Mouse (Mus musculus): Measurements from ENCODE around the gene Wwox.

DNA sequence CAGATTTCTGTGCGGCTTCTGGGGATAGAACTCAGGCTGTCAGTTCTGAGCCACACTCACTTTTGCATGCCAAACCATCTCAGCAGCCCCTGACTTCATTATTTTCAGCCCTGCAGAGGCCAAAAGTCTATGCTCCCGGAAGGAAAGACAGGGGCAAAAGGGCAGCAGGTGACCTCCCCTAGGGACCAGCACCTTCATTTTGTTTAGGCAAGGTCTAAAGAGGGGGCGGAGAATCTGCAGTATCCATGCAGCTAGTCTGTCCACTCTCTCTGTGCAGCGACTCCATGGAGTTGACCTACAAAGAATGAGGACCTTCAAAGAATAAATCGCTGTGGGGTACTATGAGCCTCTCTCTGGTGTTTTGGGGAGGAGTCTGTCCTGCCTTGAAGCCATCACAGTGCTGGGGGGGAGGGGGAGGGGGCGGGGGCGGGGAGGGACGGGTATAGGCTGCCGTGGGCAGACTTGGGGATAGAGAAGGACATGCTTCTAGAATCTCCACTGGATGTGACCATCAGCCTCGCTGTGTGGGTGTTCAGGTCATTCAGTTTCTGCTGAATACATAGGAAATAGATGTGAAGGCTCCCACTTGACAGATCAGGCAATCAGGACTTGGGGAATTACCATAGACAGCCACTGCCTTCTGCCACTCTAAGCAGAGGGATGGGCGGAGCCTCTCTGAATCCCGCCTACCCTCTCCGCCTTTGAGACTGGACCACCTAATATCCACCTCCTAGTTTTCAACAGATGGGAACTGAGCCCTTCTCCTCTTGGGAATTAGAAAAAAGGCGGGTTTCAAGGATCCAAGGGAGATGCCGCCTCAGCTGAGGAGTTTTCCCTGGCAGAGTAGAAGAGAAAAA lies 410.8 kb downstream of the Wwox start:
- TF ChIP-seq CTCF (IDR thresholded peaks at IDR 0.05; ENCODE audit: low read depth) (no peak), EP300 (IDR thresholded peaks at IDR 0.05; ENCODE audit: low read depth) (no peak)

Data from liver, embryonic 14.5 days (tissue).